Mouse (Mus musculus) liver, adult 2 months (tissue): ENCODE measurements around the gene Fhl1. TPM values are rescaled to one million over a fixed set of nuclear protein-coding genes. Genes with fewer than 3 reads are reported as not detected.

Source experiments
- DNase-seq: peaks from one replicate; pipeline ENCODE4 v3.0.0-alpha.2; 2011; ENCODE audit warnings: low read depth, low spot score; ENCODE audit errors: extremely low read depth
- H3K27ac ChIP-seq: fragments of 200-500 bp; replicated peaks from 2 replicates; pipeline ENCODE4 v1.5.1; 2012; ENCODE audit warnings: low read depth, mild to moderate bottlenecking, control low read depth, inconsistent platforms, low read length; ENCODE audit not compliant: insufficient read depth
- H3K27me3 ChIP-seq: fragments of 200-500 bp; 2 replicates; pipeline ENCODE4 v1.6.1; 2012; ENCODE audit warnings: mild to moderate bottlenecking, moderate library complexity, low read length, inconsistent platforms; ENCODE audit not compliant: control insufficient read depth, insufficient read depth
- H3K36me3 ChIP-seq: fragments of 200-500 bp; 2 replicates; pipeline ENCODE4 v1.6.1; 2012; ENCODE audit warnings: low read length, inconsistent platforms; ENCODE audit not compliant: control insufficient read depth, insufficient read depth
- H3K4me1 ChIP-seq: fragments of 200-500 bp; 2 replicates; pipeline ENCODE4 v1.6.1; 2011; ENCODE audit warnings: low read length; ENCODE audit not compliant: control insufficient read depth, insufficient read depth
- H3K4me3 ChIP-seq: fragments of 200-500 bp; 2 replicates; pipeline ENCODE4 v1.5.1; 2011; ENCODE audit warnings: low read depth, mild to moderate bottlenecking, control low read depth, low read length, moderate library complexity; ENCODE audit not compliant: insufficient read depth
- H3K79me2 ChIP-seq: fragments of 200-500 bp; 2 replicates; pipeline ENCODE4 v1.6.1; 2012; ENCODE audit warnings: inconsistent platforms, mild to moderate bottlenecking, low read length, moderate library complexity; ENCODE audit not compliant: control insufficient read depth, insufficient read depth
- H3K9ac ChIP-seq: fragments of 200-500 bp; 2 replicates; pipeline ENCODE4 v1.6.1; 2012; ENCODE audit warnings: low read depth, mild to moderate bottlenecking, control low read depth, inconsistent platforms, low read length
- CTCF ChIP-seq: fragments of 200-500 bp; IDR thresholded peaks from 2 replicates; pipeline ENCODE4 v1.5.1; 2011; ENCODE audit warnings: low read depth, low read length, control low read depth
- POLR2A ChIP-seq: fragments of 200-500 bp; IDR thresholded peaks from 2 replicates; pipeline ENCODE4 v1.6.1; 2011; ENCODE audit warnings: low read length, control low read depth; ENCODE audit not compliant: insufficient read depth; ENCODE audit errors: extremely low read depth
- WGBS: fragments of 180-500 bp; shearing (Covaris S2); methylation state at CpG from one replicate; pipeline ENCODE4 v1.1.7; 2018; 5-methylcytosine and 5-hydroxymethylcytosine counted together
- polyA plus RNA-seq: library from polyadenylated mRNA; depleted of rRNA; stranded (reverse); fragments of >200 nt; gene quantifications from 2 replicates; pipeline ENCODE4 v1.2.3, GENCODE M21; 2012
- total RNA-seq: library from RNA; depleted of rRNA; stranded (reverse); fragments of >200 nt; gene quantifications from 2 replicates; pipeline ENCODE4 v1.2.3, GENCODE M21; 2014

Fhl1 gene
- total and polyA plus RNA-seq, 2 experiments: 7.0 to 7.2 TPM

- TF ChIP-seq CTCF (no peak), POLR2A (no peak)
- WGBS: 72% methylated on average over 7 of the region's 7 CpGs
- no peak overlapping the region for H3K9ac ChIP-seq
- no peak for DNase-seq
- no peak overlapping the region for H3K4me3 ChIP-seq
- no peaks in the 10 kb centered on the region for H3K4me1 ChIP-seq
- H3K36me3 ChIP-seq: no peaks in the 10 kb centered on the region
- H3K27me3 ChIP-seq: no peaks in the 10 kb centered on the region
- H3K79me2 ChIP-seq: no peaks in the 10 kb centered on the region
- no peak overlapping the region for H3K27ac ChIP-seq
These were observed 24.8 kb downstream of the Fhl1 start for GRCm38 (mm10) chrX:56756352-56756751.

GRCm38 (mm10) chrX:56760257-56760760, 28.7 kb downstream of the Fhl1 start:
- no peak overlapping the region for H3K27ac ChIP-seq
- no peak overlapping the region for H3K4me3 ChIP-seq
- TF ChIP-seq CTCF (no peak), POLR2A (no peak)
- H3K36me3 ChIP-seq: no peaks in the 10 kb centered on the region
- H3K79me2 ChIP-seq: no peaks in the 10 kb centered on the region
- 79% methylated on average over 3 of the region's 3 CpGs for WGBS
- H3K27me3 ChIP-seq: no peaks in the 10 kb centered on the region
- no peak overlapping the region for H3K9ac ChIP-seq
- H3K4me1 ChIP-seq: no peaks in the 10 kb centered on the region
- DNase-seq: no peak

DNA sequence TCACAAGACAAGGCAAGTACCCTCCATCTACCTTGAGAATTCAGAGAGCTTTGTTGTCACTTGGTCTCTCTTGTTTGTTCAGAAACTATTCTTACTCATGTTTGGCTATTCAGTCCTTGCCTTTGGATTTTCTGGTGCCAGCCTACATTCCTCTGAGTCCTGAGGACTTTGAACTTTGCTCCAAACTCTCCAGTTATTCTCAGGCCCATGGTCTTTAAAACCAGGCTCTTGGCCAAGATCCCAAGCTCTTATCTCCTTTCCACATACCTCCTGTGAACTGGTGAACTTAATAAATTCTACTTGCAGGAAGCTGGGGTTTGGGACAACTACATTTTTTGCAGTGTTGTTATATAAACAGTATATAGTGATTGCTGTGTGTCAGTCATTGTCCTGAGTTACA, 38.3 kb downstream of the Fhl1 start:
- H3K4me3 ChIP-seq: no peak overlapping the region
- no peak overlapping the region for H3K27ac ChIP-seq
- H3K79me2 ChIP-seq: no peaks in the 10 kb centered on the region
- TF ChIP-seq CTCF: no peak
- no peak for TF ChIP-seq POLR2A
- H3K27me3 ChIP-seq: no peaks in the 10 kb centered on the region
- DNase-seq: peak; percentile 92
- H3K4me1 ChIP-seq: peaks cover 4% of the 10 kb centered on the region; the same call in 1 of the 2 replicates
- H3K9ac ChIP-seq: no peak overlapping the region
- no peaks in the 10 kb centered on the region for H3K36me3 ChIP-seq

- 14% methylated on average over 1 of the region's 1 CpGs for WGBS
- TF ChIP-seq POLR2A (no peak), CTCF (no peak)
- no peak overlapping the region for H3K9ac ChIP-seq
- no peak overlapping the region for H3K4me3 ChIP-seq
- H3K4me1 ChIP-seq: peaks cover 4% of the 10 kb centered on the region; the same call in 1 of the 2 replicates
- no peaks in the 10 kb centered on the region for H3K27me3 ChIP-seq
- no peaks in the 10 kb centered on the region for H3K79me2 ChIP-seq
- no peak overlapping the region for H3K27ac ChIP-seq
- DNase-seq: peak; percentile 87
- H3K36me3 ChIP-seq: no peaks in the 10 kb centered on the region
These were observed 40.2 kb downstream of the Fhl1 start for GRCm38 (mm10) chrX:56771751-56772150.

DNA sequence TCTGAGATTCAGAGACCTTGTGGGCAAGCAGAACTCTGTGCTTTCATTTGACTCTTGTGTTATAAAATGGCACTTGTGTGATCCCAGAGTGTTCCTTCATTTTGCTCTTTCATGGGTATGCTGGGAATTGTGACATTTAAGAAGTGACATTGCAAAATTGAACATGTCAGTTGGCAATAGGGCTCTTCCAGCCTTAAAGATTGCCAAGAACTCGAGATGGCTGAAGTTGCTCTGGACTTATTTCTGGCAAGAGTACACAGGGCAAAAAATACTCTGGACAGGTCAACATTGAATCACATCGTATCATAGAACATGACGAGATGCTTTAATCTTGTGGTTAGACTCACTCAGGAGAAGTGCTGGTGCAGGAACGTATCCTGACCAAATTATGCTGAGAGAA, 41.7 kb downstream of the Fhl1 start:
- H3K36me3 ChIP-seq: no peaks in the 10 kb centered on the region
- no peak overlapping the region for H3K9ac ChIP-seq
- H3K27ac ChIP-seq: no peak overlapping the region
- H3K27me3 ChIP-seq: no peaks in the 10 kb centered on the region
- TF ChIP-seq POLR2A (no peak), CTCF (no peak)
- WGBS: 28% methylated on average over 4 of the region's 4 CpGs
- DNase-seq: peak; percentile 78
- no peak overlapping the region for H3K4me3 ChIP-seq
- H3K79me2 ChIP-seq: no peaks in the 10 kb centered on the region
- H3K4me1 ChIP-seq: peaks cover 4% of the 10 kb centered on the region; the same call in 1 of the 2 replicates

- DNase-seq: no peak
- no peak overlapping the region for H3K4me3 ChIP-seq
- H3K36me3 ChIP-seq: no peaks in the 10 kb centered on the region
- no peak overlapping the region for H3K27ac ChIP-seq
- no peaks in the 10 kb centered on the region for H3K79me2 ChIP-seq
- H3K4me1 ChIP-seq: no peaks in the 10 kb centered on the region; the same call in 1 of the 2 replicates
- no peak for TF ChIP-seq POLR2A
- TF ChIP-seq CTCF: no peak
- H3K27me3 ChIP-seq: no peaks in the 10 kb centered on the region
- WGBS: 72% methylated on average over 6 of the region's 6 CpGs
- H3K9ac ChIP-seq: no peak overlapping the region
These were observed 54.9 kb downstream of the Fhl1 start for GRCm38 (mm10) chrX:56786281-56787061.
